14 mouse cellular contexts compared by ENCODE assay signal in genomic region chr19:8590954-8591353, GRCm38 (mm10). TPM values are rescaled to one million over a fixed set of nuclear protein-coding genes. Genes with fewer than 3 reads are reported as not detected.
DNase-seq lines count a peak whose midpoint lies in the region; ATAC-seq lines count a peak whose summit lies in the region.
"Had no signal": no experiment of that assay in that cellular context is flagged by ENCODE, and none has a peak within 500 bp of the region (broad histone marks: within the 10 kb centered on the region; RNA-seq: fewer than 3 reads in every experiment).

Slc22a8 (plus strand) TSS chr19:8591254.

- DNase-seq in neural tube, embryonic 10.5 days (ENCODE audit: extremely low spot score, low spot score) = no peak
- DNase-seq in left cerebral cortex, postnatal 14 days (ENCODE audit: low spot score in 2 of 2) = no peak
- DNase-seq in midbrain, embryonic 14.5 days = no peak
- DNase-seq in gastrocnemius, postnatal 14 days = no peak
- no peak for DNase-seq in frontal cortex, postnatal 25 days (ENCODE audit: low spot score in 2 of 2)
- DNase-seq: adrenal gland, postnatal 25 days; cerebellum, postnatal 10 days had no signal

- no peaks in the 10 kb centered on the region for H3K36me3 ChIP-seq in kidney, embryonic 16.5 days (ENCODE audit: insufficient read depth, low read length)
- H3K36me3 ChIP-seq in kidney, embryonic 15.5 days = no peaks in the 10 kb centered on the region
- no peaks in the 10 kb centered on the region for H3K36me3 ChIP-seq in neural tube, embryonic 15.5 days
- no peaks in the 10 kb centered on the region for H3K36me3 ChIP-seq in midbrain, embryonic 14.5 days (ENCODE audit: control insufficient read depth, insufficient read depth, low read length)
- H3K36me3 ChIP-seq: limb, embryonic 12.5 days had no signal

- intact Hi-C loops in left cerebral cortex, postnatal 14 days (cut with DNase I) = no loop called here
- intact Hi-C loops in gastrocnemius, postnatal 14 days (cut with DNase I; ENCODE audit: low total_unique reads) = no loop called here

- WGBS in kidney, embryonic 16.5 days = 60% methylated on average over 8 of the region's 8 CpGs
- 60% methylated on average over 8 of the region's 8 CpGs for WGBS in kidney, embryonic 15.5 days
- WGBS in neural tube, embryonic 15.5 days = 62% methylated on average over 8 of the region's 8 CpGs
- 60% methylated on average over 8 of the region's 8 CpGs for WGBS in midbrain, embryonic 14.5 days

- H3K27ac ChIP-seq in kidney, embryonic 16.5 days (ENCODE audit: low read length) = no peak within 1 kb of the TSS
- H3K27ac ChIP-seq in kidney, embryonic 15.5 days = no peak within 1 kb of the TSS
- H3K27ac ChIP-seq in neural tube, embryonic 15.5 days (replicated peaks) = 0 out of 2 replicates have a peak within 1 kb of the TSS, but pooled peaks have one; percentile 23
- peak within 1 kb of the TSS; percentile 37; the same call in 1 of the 2 replicates for H3K27ac ChIP-seq in midbrain, embryonic 14.5 days (replicated peaks; ENCODE audit: low read depth, low read length)
- H3K27ac ChIP-seq: limb, embryonic 12.5 days had no signal

- ATAC-seq in kidney, embryonic 16.5 days (ENCODE audit: low FRiP score, low TSS enrichment) = no peak
- ATAC-seq in kidney, embryonic 15.5 days (replicated peaks; ENCODE audit: low FRiP score) = no peak
- no peak for ATAC-seq in neural tube, embryonic 15.5 days (ENCODE audit: low FRiP score)
- ATAC-seq in midbrain, embryonic 14.5 days (ENCODE audit: low FRiP score, low TSS enrichment) = no peak
- ATAC-seq: inflammation-experienced regulatory T-cells, adult 6 months had no signal

- H3K9me3 ChIP-seq in kidney, embryonic 16.5 days (ENCODE audit: low read length) = no peaks in the 10 kb centered on the region
- no peaks in the 10 kb centered on the region for H3K9me3 ChIP-seq in kidney, embryonic 15.5 days (replicated peaks)
- no peaks in the 10 kb centered on the region for H3K9me3 ChIP-seq in neural tube, embryonic 15.5 days (replicated peaks)
- no peaks in the 10 kb centered on the region for H3K9me3 ChIP-seq in midbrain, embryonic 14.5 days (ENCODE audit: control insufficient read depth, low read length)
- H3K9me3 ChIP-seq: limb, embryonic 12.5 days had no signal

- H3K4me1 ChIP-seq in kidney, embryonic 16.5 days (ENCODE audit: insufficient read depth, low read length) = peaks cover 23% of the 10 kb centered on the region
- H3K4me1 ChIP-seq in kidney, embryonic 15.5 days = peaks cover 38% of the 10 kb centered on the region
- H3K4me1 ChIP-seq in neural tube, embryonic 15.5 days = no peaks in the 10 kb centered on the region
- peaks cover 4% of the 10 kb centered on the region; the same call in 1 of the 2 replicates for H3K4me1 ChIP-seq in midbrain, embryonic 14.5 days (ENCODE audit: control insufficient read depth, insufficient read depth, low read length)

- H3K4me2 ChIP-seq in kidney, embryonic 16.5 days (replicated peaks; ENCODE audit: low read depth, low read length) = no peak within 1 kb of the TSS
- H3K4me2 ChIP-seq in kidney, embryonic 15.5 days = no peak within 1 kb of the TSS
- H3K4me2 ChIP-seq in neural tube, embryonic 15.5 days = no peak within 1 kb of the TSS
- H3K4me2 ChIP-seq in midbrain, embryonic 14.5 days (ENCODE audit: low read length) = no peak within 1 kb of the TSS
- H3K4me2 ChIP-seq: limb, embryonic 12.5 days had no signal

- no peak within 1 kb of the TSS for H3K4me3 ChIP-seq in kidney, embryonic 16.5 days (ENCODE audit: low read length)
- no peak within 1 kb of the TSS for H3K4me3 ChIP-seq in kidney, embryonic 15.5 days (replicated peaks)
- no peak within 1 kb of the TSS for H3K4me3 ChIP-seq in neural tube, embryonic 15.5 days (replicated peaks)
- H3K4me3 ChIP-seq in midbrain, embryonic 14.5 days (replicated peaks; ENCODE audit: low read depth, low read length) = no peak within 1 kb of the TSS
- H3K4me3 ChIP-seq: erythroblast, embryonic 14.5 days; limb, embryonic 12.5 days had no signal

- H3K27me3 ChIP-seq in kidney, embryonic 16.5 days (ENCODE audit: insufficient read depth, low read length) = no peaks in the 10 kb centered on the region
- no peaks in the 10 kb centered on the region for H3K27me3 ChIP-seq in kidney, embryonic 15.5 days
- H3K27me3 ChIP-seq in neural tube, embryonic 15.5 days (replicated peaks) = no peaks in the 10 kb centered on the region
- H3K27me3 ChIP-seq in midbrain, embryonic 14.5 days (ENCODE audit: control insufficient read depth, insufficient read depth, low read length) = no peaks in the 10 kb centered on the region
- H3K27me3 ChIP-seq: limb, embryonic 12.5 days had no signal

- H3K9ac ChIP-seq in kidney, embryonic 16.5 days (replicated peaks; ENCODE audit: low read length) = no peak within 1 kb of the TSS
- H3K9ac ChIP-seq in kidney, embryonic 15.5 days = no peak within 1 kb of the TSS
- no peak within 1 kb of the TSS for H3K9ac ChIP-seq in neural tube, embryonic 15.5 days (replicated peaks)
- no peak within 1 kb of the TSS; the same call in 1 of the 2 replicates for H3K9ac ChIP-seq in midbrain, embryonic 14.5 days (replicated peaks; ENCODE audit: low read length)
- H3K9ac ChIP-seq: limb, embryonic 12.5 days had no signal

RNA-seq across cellular contexts. Expression of gene Slc22a8, which starts in this region (rescaled TPM):
- 15.7 and 16.3 TPM in 2 replicates for polyA plus RNA-seq in kidney, embryonic 16.5 days (2015; fragmentation: Nextera tagmentation; extraction: Ambion mirVana)
- polyA plus RNA-seq in kidney, embryonic 15.5 days (2015; fragmentation: Nextera tagmentation; extraction: Ambion mirVana) = 6.8 and 8.3 TPM in 2 replicates
- polyA plus RNA-seq in neural tube, embryonic 15.5 days (2015; fragmentation: Nextera tagmentation; extraction: Ambion mirVana) = 9.1 and 10.7 TPM in 2 replicates
- 10 to 100 TPM; 22.1 to 23.8 TPM for total RNA-seq in left cerebral cortex, postnatal 14 days (2021)
- polyA plus RNA-seq in midbrain, embryonic 14.5 days (2014; fragmentation: Nextera tagmentation; extraction: Ambion mirVana) = 4.5 and 6.4 TPM in 2 replicates
- not detected for total RNA-seq in gastrocnemius, postnatal 14 days (2021)
- total RNA-seq: gastrocnemius, postnatal 4 days had no signal
- polyA plus RNA-seq: erythroblast, embryonic 14.5 days; inflammation-experienced regulatory T-cells, adult 6 months; limb, embryonic 12.5 days had no signal

Comparison
In these comparisons a context has a peak if more than half of its experiments do, and no peak if none do; other contexts are left out.
1. RNA of gene Slc22a8 (total RNA-seq): 22.1 to 23.8 TPM in left cerebral cortex, postnatal 14 days; not detected in gastrocnemius, postnatal 14 days; every median in the first group is over 10 times any median in the second.
2. H3K27ac ChIP-seq: peak in neural tube, embryonic 15.5 days (single experiment) and midbrain, embryonic 14.5 days (single experiment); none in kidney, embryonic 16.5 days (single experiment) and kidney, embryonic 15.5 days (single experiment).